Mouse (Mus musculus) erythroblast, embryonic 14.5 days (primary cell): ENCODE measurements around the gene a.

ENCODE experiments used
- GATA1 ChIP-seq: IDR thresholded peaks from 2 replicates; pipeline ENCODE4 v1.6.1; 2012; ENCODE audit warnings: low read length, inconsistent platforms, mixed read lengths
- TAL1 ChIP-seq: IDR thresholded peaks from 3 replicates; pipeline ENCODE4 v1.6.1; 2012; ENCODE audit warnings: low read length, inconsistent platforms, mixed read lengths

GRCm38 (mm10) chr2:155098720-155099380 is 307.6 kb downstream of the a start:
- TF ChIP-seq TAL1 (no peak), GATA1 (no peak)
